ENCODE assay signal across 18 mouse cellular contexts in genomic region chr15:80170357-80170756, GRCm38 (mm10). TPM values are rescaled to one million over a fixed set of nuclear protein-coding genes. Genes with fewer than 3 reads are reported as not detected.
DNase-seq lines count a peak whose midpoint lies in the region; ATAC-seq lines count a peak whose summit lies in the region.
"Had no signal": no experiment of that assay in that cellular context is flagged by ENCODE, and none has a peak within 500 bp of the region (broad histone marks: within the 10 kb centered on the region; RNA-seq: fewer than 3 reads in every experiment).

No protein-coding gene starts in this region.

- H3K9ac ChIP-seq in kidney, embryonic 16.5 days (replicated peaks; ENCODE audit: low read length) = no peak overlapping the region
- H3K9ac ChIP-seq in intestine, embryonic 16.5 days (ENCODE audit: low read depth, low read length) = 0 out of 2 replicates have a peak overlapping the region, but pooled peaks have one; percentile 24
- H3K9ac ChIP-seq in stomach, embryonic 14.5 days (replicated peaks; ENCODE audit: low read depth, low read length) = no peak overlapping the region
- H3K9ac ChIP-seq in liver, embryonic 11.5 days (ENCODE audit: low read depth, low read length) = no peak overlapping the region
- H3K9ac ChIP-seq: liver, embryonic 12.5 days; neural tube, embryonic 13.5 days had no signal

- H3K4me2 ChIP-seq in kidney, embryonic 16.5 days (replicated peaks; ENCODE audit: low read depth, low read length) = no peak overlapping the region
- H3K4me2 ChIP-seq in intestine, embryonic 16.5 days (ENCODE audit: low read depth, low read length) = no peak overlapping the region
- H3K4me2 ChIP-seq in stomach, embryonic 14.5 days (replicated peaks; ENCODE audit: low read depth, low read length) = no peak overlapping the region
- H3K4me2 ChIP-seq in liver, embryonic 11.5 days = no peak overlapping the region
- H3K4me2 ChIP-seq: liver, embryonic 12.5 days had no signal

- 58% methylated on average over 4 of the region's 4 CpGs for WGBS in kidney, embryonic 16.5 days
- WGBS in intestine, embryonic 16.5 days = 49% methylated on average over 4 of the region's 4 CpGs
- 37% methylated on average over 4 of the region's 4 CpGs for WGBS in stomach, embryonic 14.5 days
- 29% methylated on average over 4 of the region's 4 CpGs for WGBS in liver, embryonic 11.5 days

- no peak overlapping the region for H3K4me3 ChIP-seq in kidney, embryonic 16.5 days (ENCODE audit: low read length)
- H3K4me3 ChIP-seq in intestine, embryonic 16.5 days (ENCODE audit: low read length) = no peak overlapping the region
- H3K4me3 ChIP-seq in stomach, embryonic 14.5 days (ENCODE audit: low read depth, low read length) = no peak overlapping the region
- H3K4me3 ChIP-seq in liver, embryonic 11.5 days (ENCODE audit: low read depth, low read length) = no peak overlapping the region
- H3K4me3 ChIP-seq: liver, embryonic 12.5 days; neural tube, embryonic 13.5 days had no signal

- peak; percentile 81 for DNase-seq in kidney, adult 8-10 months
- DNase-seq in cerebellum, adult 9-11 months = peak; percentile 73
- no peak for DNase-seq in gastrocnemius, postnatal 36 days
- DNase-seq in liver, embryonic 11.5 days (ENCODE audit: low spot score) = no peak
- DNase-seq in c-Kit-positive CD71-positive TER-119-positive erythroid progenitor cells, embryonic 14.5 days (ENCODE audit: low spot score) = no peak
- DNase-seq: adrenal gland, postnatal 10 days; gastrocnemius, postnatal 10 days; heart, postnatal 14 days; layer of hippocampus, adult 9-11 months; thymus, postnatal 4 days had no signal

- intact Hi-C loops in gastrocnemius, postnatal 36 days (cut with DNase I) = no loop called here

- H3K27ac ChIP-seq in kidney, embryonic 16.5 days (ENCODE audit: low read length) = no peak overlapping the region
- H3K27ac ChIP-seq in intestine, embryonic 16.5 days (ENCODE audit: low read length) = no peak overlapping the region
- H3K27ac ChIP-seq in stomach, embryonic 14.5 days (ENCODE audit: low read length) = peak overlapping the region; percentile 55
- H3K27ac ChIP-seq in liver, embryonic 11.5 days (ENCODE audit: low read depth, low read length) = no peak overlapping the region
- H3K27ac ChIP-seq: liver, embryonic 12.5 days; neural tube, embryonic 13.5 days had no signal

- ATAC-seq in kidney, embryonic 16.5 days (ENCODE audit: low FRiP score, low TSS enrichment) = no peak
- ATAC-seq in intestine, embryonic 16.5 days = no peak
- ATAC-seq in stomach, embryonic 14.5 days (ENCODE audit: insufficient number of reproducible peaks, insufficient read depth, low FRiP score, low read depth) = 0 out of 2 replicates have a peak, but pooled peaks have one; percentile 2
- ATAC-seq in liver, embryonic 11.5 days (replicated peaks; ENCODE audit: low FRiP score) = no peak
- ATAC-seq: CD4-positive, CD25-positive, alpha-beta regulatory T cell, adult 4 months; liver, embryonic 12.5 days had no signal

- H3K4me1 ChIP-seq in kidney, embryonic 16.5 days (ENCODE audit: insufficient read depth, low read length) = peaks cover 28% of the 10 kb centered on the region
- H3K4me1 ChIP-seq in intestine, embryonic 16.5 days (ENCODE audit: control insufficient read depth, insufficient read depth, low read length) = peaks cover 29% of the 10 kb centered on the region
- peaks cover 29% of the 10 kb centered on the region for H3K4me1 ChIP-seq in stomach, embryonic 14.5 days (ENCODE audit: control insufficient read depth, insufficient read depth, low read length)
- H3K4me1 ChIP-seq in liver, embryonic 11.5 days (replicated peaks; ENCODE audit: control insufficient read depth, insufficient read depth, low read length) = peaks cover 3% of the 10 kb centered on the region

- no peaks in the 10 kb centered on the region for H3K27me3 ChIP-seq in kidney, embryonic 16.5 days (ENCODE audit: insufficient read depth, low read length)
- H3K27me3 ChIP-seq in intestine, embryonic 16.5 days (replicated peaks; ENCODE audit: control insufficient read depth, insufficient read depth, low read length) = no peaks in the 10 kb centered on the region
- H3K27me3 ChIP-seq in stomach, embryonic 14.5 days (ENCODE audit: control insufficient read depth, insufficient read depth, low read length) = no peaks in the 10 kb centered on the region
- H3K27me3 ChIP-seq in liver, embryonic 11.5 days (replicated peaks; ENCODE audit: control insufficient read depth, insufficient read depth, low read length) = peaks cover 51% of the 10 kb centered on the region
- H3K27me3 ChIP-seq: neural tube, embryonic 13.5 days had no signal

- no peaks in the 10 kb centered on the region for H3K9me3 ChIP-seq in kidney, embryonic 16.5 days (ENCODE audit: low read length)
- H3K9me3 ChIP-seq in intestine, embryonic 16.5 days (ENCODE audit: control insufficient read depth, low read length) = no peaks in the 10 kb centered on the region
- no peaks in the 10 kb centered on the region for H3K9me3 ChIP-seq in stomach, embryonic 14.5 days (ENCODE audit: control insufficient read depth, low read depth, low read length)
- no peaks in the 10 kb centered on the region for H3K9me3 ChIP-seq in liver, embryonic 11.5 days (ENCODE audit: control insufficient read depth, low read length)
- H3K9me3 ChIP-seq: liver, embryonic 12.5 days; neural tube, embryonic 13.5 days had no signal

- no peaks in the 10 kb centered on the region for H3K36me3 ChIP-seq in kidney, embryonic 16.5 days (ENCODE audit: insufficient read depth, low read length)
- no peaks in the 10 kb centered on the region for H3K36me3 ChIP-seq in intestine, embryonic 16.5 days (ENCODE audit: control insufficient read depth, insufficient read depth, low read length)
- no peaks in the 10 kb centered on the region for H3K36me3 ChIP-seq in stomach, embryonic 14.5 days (ENCODE audit: control insufficient read depth, insufficient read depth, low read length)
- H3K36me3 ChIP-seq in liver, embryonic 11.5 days (ENCODE audit: control insufficient read depth, insufficient read depth, low read length) = no peaks in the 10 kb centered on the region
- H3K36me3 ChIP-seq: liver, embryonic 12.5 days; neural tube, embryonic 13.5 days had no signal

RNA-seq across cellular contexts. Expression of gene Mgat3, which starts 3.2 kb away (rescaled TPM):
- polyA plus RNA-seq in kidney, embryonic 16.5 days (2015; fragmentation: Nextera tagmentation; extraction: Ambion mirVana) = 9.4 and 9.5 TPM in 2 replicates
- polyA plus RNA-seq in intestine, embryonic 16.5 days (2015; fragmentation: Nextera tagmentation; extraction: Ambion mirVana) = 14.8 and 19.7 TPM in 2 replicates
- 12.8 and 13.7 TPM in 2 replicates for polyA plus RNA-seq in stomach, embryonic 14.5 days (2014; fragmentation: Nextera tagmentation; extraction: Ambion mirVana)
- total RNA-seq in gastrocnemius, postnatal 36 days (2021) = under 1 TPM; 0.64 to 0.96 TPM
- 2.5 and 2.7 TPM in 2 replicates for polyA plus RNA-seq in liver, embryonic 11.5 days (2014; fragmentation: Nextera tagmentation; extraction: Ambion mirVana)
- total RNA-seq: megakaryocyte, adult 5-6 weeks; monocyte, adult 5-6 weeks had no signal

RNA-seq across cellular contexts. Expression of gene Tab1, which starts 37.4 kb away (rescaled TPM):
- 44.1 and 44.7 TPM in 2 replicates for polyA plus RNA-seq in kidney, embryonic 16.5 days (2015; fragmentation: Nextera tagmentation; extraction: Ambion mirVana)
- polyA plus RNA-seq in intestine, embryonic 16.5 days (2015; fragmentation: Nextera tagmentation; extraction: Ambion mirVana) = 28.2 and 29.6 TPM in 2 replicates
- 32.2 and 34.9 TPM in 2 replicates for polyA plus RNA-seq in stomach, embryonic 14.5 days (2014; fragmentation: Nextera tagmentation; extraction: Ambion mirVana)
- 10 to 100 TPM; 11.9 to 16.4 TPM for total RNA-seq in gastrocnemius, postnatal 36 days (2021)
- 25.9 and 28.7 TPM in 2 replicates for polyA plus RNA-seq in liver, embryonic 11.5 days (2014; fragmentation: Nextera tagmentation; extraction: Ambion mirVana)

Comparison
In these comparisons a context has a peak if more than half of its experiments do, and no peak if none do; other contexts are left out.
1. DNase-seq: peak in kidney, adult 8-10 months (2 of 2) and cerebellum, adult 9-11 months (single experiment); none in gastrocnemius, postnatal 36 days (0 of 2), liver, embryonic 11.5 days (single experiment) and c-Kit-positive CD71-positive TER-119-positive erythroid progenitor cells, embryonic 14.5 days (single experiment).